In the genomic region with DNA sequence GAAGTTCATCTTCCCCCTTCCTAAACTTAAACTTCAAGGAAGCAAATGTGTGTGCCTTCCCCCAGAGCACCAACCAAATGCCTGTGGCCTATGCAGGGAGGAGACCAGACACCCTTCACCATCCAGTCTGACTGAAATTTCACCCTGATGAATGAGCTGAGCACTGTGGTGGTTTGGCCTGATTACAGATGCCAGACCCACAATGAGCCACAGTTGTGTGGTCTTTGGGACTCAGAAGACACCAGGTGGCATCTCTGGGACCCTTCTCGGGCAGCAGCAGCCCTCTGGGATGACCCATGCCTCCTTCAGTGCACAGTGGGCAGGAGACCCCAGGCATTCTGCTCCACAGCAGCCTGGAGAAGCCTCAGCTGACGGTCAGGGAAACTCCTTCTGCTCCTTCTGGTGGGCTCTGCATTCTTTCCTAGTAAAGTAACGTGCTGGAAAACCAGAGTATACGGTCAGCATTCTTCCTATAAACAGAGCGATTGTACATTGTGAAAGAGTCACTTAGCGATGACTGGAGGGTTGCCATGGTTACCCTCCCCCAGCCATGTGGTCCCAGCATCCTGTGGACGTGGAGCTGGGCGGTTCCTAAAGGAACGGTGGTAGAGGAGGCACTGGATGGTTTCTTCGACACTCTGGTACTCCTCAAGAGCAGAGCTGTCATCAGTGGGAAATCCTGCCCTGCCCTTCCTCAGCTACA, we compare ENCODE assay signal across 8 mouse cellular contexts. TPM values are rescaled to one million over a fixed set of nuclear protein-coding genes. Genes with fewer than 3 reads are reported as not detected.
DNase-seq lines count a peak whose midpoint lies in the region; ATAC-seq lines count a peak whose summit lies in the region.

No protein-coding gene starts in this region.

- no peak overlapping the region for H3K27ac ChIP-seq in neural tube, embryonic 14.5 days (ENCODE audit: low read depth, low read length)

- peaks cover 8% of the 10 kb centered on the region for H3K4me1 ChIP-seq in neural tube, embryonic 14.5 days (ENCODE audit: control insufficient read depth, insufficient read depth, low read length)

- peak; percentile 46 to 66 for DNase-seq in urinary bladder, postnatal 4 days (ENCODE audit: low spot score in 2 of 2)
- no peak for DNase-seq in urinary bladder, adult 2 months (ENCODE audit: low spot score)
- DNase-seq in frontal cortex, adult 2 months (ENCODE audit: extremely low spot score in 1 of 2, low spot score in 1 of 2), result peak; percentile 28 to 69
- peak; percentile 49 to 52 for DNase-seq in layer of hippocampus, postnatal 36 days
- DNase-seq in adrenal gland, postnatal 36 days, result no peak
- no peak for DNase-seq in urinary bladder, postnatal 10 days (ENCODE audit: low spot score)

- H3K36me3 ChIP-seq in neural tube, embryonic 14.5 days (ENCODE audit: control insufficient read depth, insufficient read depth, low read length), result no peaks in the 10 kb centered on the region

- H3K4me2 ChIP-seq in neural tube, embryonic 14.5 days (ENCODE audit: low read depth, low read length), result 0 out of 2 replicates have a peak overlapping the region, but pooled peaks have one; percentile 0

- no peaks in the 10 kb centered on the region for H3K9me3 ChIP-seq in neural tube, embryonic 14.5 days (ENCODE audit: control insufficient read depth, low read length)

- ATAC-seq in neural tube, embryonic 14.5 days (ENCODE audit: low read depth), result peak; percentile 54; the same call in 1 of the 2 replicates
- ATAC-seq in erythroblast, adult 5-6 weeks (replicated peaks; ENCODE audit: low FRiP score, poor library complexity, severe bottlenecking), result no peak

- H3K27me3 ChIP-seq in neural tube, embryonic 14.5 days (ENCODE audit: control insufficient read depth, insufficient read depth, low read length), result no peaks in the 10 kb centered on the region

- WGBS in neural tube, embryonic 14.5 days, result 10% methylated on average over 10 of the region's 10 CpGs

- no peak overlapping the region for H3K9ac ChIP-seq in neural tube, embryonic 14.5 days (replicated peaks; ENCODE audit: low read depth, low read length)

- H3K4me3 ChIP-seq in neural tube, embryonic 14.5 days (ENCODE audit: low read depth, low read length), result no peak overlapping the region

RNA-seq across cellular contexts. Expression of gene Col5a1, which starts 50.3 kb away (rescaled TPM):
- 59.2 and 104 TPM in 2 replicates for polyA plus RNA-seq in urinary bladder, adult 2 months (2012; rRNA removed)
- 12.8 and 16.4 TPM in 2 replicates for polyA plus RNA-seq in frontal cortex, adult 2 months (2012; rRNA removed)
- 1 to 10 TPM; 3.6 to 3.9 TPM for total RNA-seq in layer of hippocampus, postnatal 36 days (2021)
- polyA plus RNA-seq in neural tube, embryonic 14.5 days (2014; fragmentation: Nextera tagmentation; extraction: Ambion mirVana), result 3.6 and 22.7 TPM in 2 replicates
- 10 to 100 TPM; 51.4 to 64.3 TPM for total RNA-seq in adrenal gland, postnatal 36 days (2021)
- total RNA-seq in erythroblast, adult 5-6 weeks (2015; ENCODE audit: low replicate concordance), result 3.1 and 7.5 TPM in 2 replicates
- total RNA-seq in erythroblast, adult 5-6 weeks (2017; ENCODE audit: low replicate concordance), result 3.6 and 3.9 TPM in 2 replicates

Comparison
In these comparisons a context has a peak if more than half of its experiments do, and no peak if none do; other contexts are left out.
1. DNase-seq: peak in urinary bladder, postnatal 4 days (2 of 2), frontal cortex, adult 2 months (2 of 2) and layer of hippocampus, postnatal 36 days (2 of 2); none in urinary bladder, adult 2 months (single experiment), adrenal gland, postnatal 36 days (0 of 2) and urinary bladder, postnatal 10 days (single experiment).
2. RNA of gene Col5a1, which starts 50.3 kb away (total RNA-seq): 51.4 to 64.3 TPM in adrenal gland, postnatal 36 days; 3.1 to 7.5 TPM in erythroblast, adult 5-6 weeks and 3.6 to 3.9 TPM in layer of hippocampus, postnatal 36 days; every median in the first group is over 4 times any median in the second.